Mouse (Mus musculus) ES-E14 (cell line): ENCODE data around the gene Pla2g5. TPM values are rescaled to one million over a fixed set of nuclear protein-coding genes. Genes with fewer than 3 reads are reported as not detected.

Experiments
- DNase-seq: peaks from one replicate; pipeline ENCODE4 v3.0.0-alpha.2; 2013; ENCODE audit warnings: low read depth, low spot score
- H3K27ac ChIP-seq: 2 replicates; pipeline ENCODE4 v1.5.1; 2012; ENCODE audit warnings: low read depth, mild to moderate bottlenecking, low read length, moderate library complexity, mixed read lengths; ENCODE audit not compliant: poor library complexity, insufficient read depth, severe bottlenecking
- H3K36me3 ChIP-seq: 2 replicates; pipeline ENCODE4 v1.6.1; 2012; ENCODE audit warnings: mild to moderate bottlenecking, low read length, moderate library complexity, mixed read lengths; ENCODE audit not compliant: control insufficient read depth, poor library complexity, insufficient read depth, severe bottlenecking
- H3K4me1 ChIP-seq, 2 experiments: fragments of 150-350 bp in 1 of 2; sonication (generic) in 1 of 2; 2 replicates each; pipeline ENCODE4 v1.6.1; 2012; ENCODE audit warnings: low read length in 2 of 2, mild to moderate bottlenecking in 1 of 2, mixed read lengths in 1 of 2; ENCODE audit not compliant: control insufficient read depth in 2 of 2, insufficient read depth in 2 of 2, poor library complexity in 1 of 2
- H3K4me3 ChIP-seq, 2 experiments: fragments of 150-350 bp in 1 of 2; sonication (generic) in 1 of 2; 2 replicates each; pipeline ENCODE4 v1.5.1; 2012; ENCODE audit warnings: low read length in 2 of 2, low read depth in 1 of 2, mild to moderate bottlenecking in 1 of 2, mixed read lengths in 1 of 2; ENCODE audit not compliant: insufficient read depth in 1 of 2, poor library complexity in 1 of 2, severe bottlenecking in 1 of 2
- H3K9ac ChIP-seq: 2 replicates; pipeline ENCODE4 v1.6.1; 2012; ENCODE audit warnings: low read depth, mild to moderate bottlenecking, low read length, mixed read lengths; ENCODE audit not compliant: poor library complexity, insufficient read depth, severe bottlenecking
- H3K9me3 ChIP-seq: fragments of 150-350 bp; sonication (generic); 2 replicates; pipeline ENCODE4 v1.6.1; 2012; ENCODE audit warnings: low read depth, mild to moderate bottlenecking, low read length; ENCODE audit not compliant: control insufficient read depth, insufficient read depth
- CHD2 ChIP-seq: IDR thresholded peaks from 2 replicates; pipeline ENCODE4 v1.6.1; 2014; ENCODE audit warnings: mild to moderate bottlenecking, low read depth, low read length, inconsistent platforms
- HCFC1 ChIP-seq: IDR thresholded peaks from 2 replicates; pipeline ENCODE4 v1.6.1; 2012; ENCODE audit warnings: low read length, inconsistent platforms, borderline replicate concordance; ENCODE audit not compliant: insufficient read depth
- MAFK ChIP-seq: IDR thresholded peaks from 2 replicates; pipeline ENCODE4 v1.6.1; 2014; ENCODE audit warnings: mild to moderate bottlenecking, low read depth, low read length, inconsistent platforms; ENCODE audit not compliant: insufficient read depth
- ZC3H11A ChIP-seq: IDR thresholded peaks from 2 replicates; pipeline ENCODE4 v1.6.1; 2012; ENCODE audit warnings: low read depth, mild to moderate bottlenecking, inconsistent platforms, low read length, borderline replicate concordance
- ZNF384 ChIP-seq: IDR thresholded peaks from 2 replicates; pipeline ENCODE4 v1.6.1; 2012; ENCODE audit warnings: low read depth, low read length, inconsistent platforms
- in situ Hi-C, 2 experiments: fragments of 600-800 bp; cut with MboI; formaldehyde crosslinking; loops; one replicate each; pipeline ENCODE4 v1.15.1; 2025; ENCODE audit warnings: low sequenced_read_pairs in 2 of 2, inconsistent platforms in 1 of 2; ENCODE audit not compliant: unreplicated experiment in 2 of 2
- total RNA-seq: library from RNA; depleted of rRNA; stranded (reverse); fragments of 300-350 nt; gene quantifications from 2 replicates; pipeline ENCODE4 v1.2.3, GENCODE M21; 2012

The Pla2g5 gene
- total RNA-seq, 1 experiment = 3.7 TPM

DNA sequence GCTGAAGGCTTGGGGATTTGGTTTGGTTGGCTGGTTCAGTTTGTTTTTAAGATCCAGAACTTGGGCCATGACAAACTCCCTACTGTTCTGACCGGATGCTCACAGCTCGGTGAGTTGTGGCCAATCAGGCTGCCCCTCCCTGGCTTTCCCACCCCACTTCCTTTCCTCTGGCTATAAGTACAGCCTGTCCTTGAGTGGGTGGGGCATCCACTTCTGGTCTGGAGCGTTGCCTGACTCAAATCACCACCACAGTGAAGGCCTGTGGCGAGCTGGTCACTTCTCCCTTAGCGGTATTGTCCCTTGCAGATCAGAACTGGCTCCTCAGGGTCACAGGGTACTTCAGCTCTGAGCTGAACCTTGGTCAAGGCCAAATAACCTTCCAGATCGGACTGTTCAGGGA, 45.5 kb downstream of the Pla2g5 start:
- H3K36me3 ChIP-seq = no peaks in the 10 kb centered on the region
- no peak overlapping the region for H3K4me3 ChIP-seq
- DNase-seq = no peak
- H3K27ac ChIP-seq = no peak overlapping the region
- TF ChIP-seq HCFC1 (no peak), MAFK (no peak), ZC3H11A (no peak), ZNF384 (no peak), CHD2 (no peak)
- H3K9ac ChIP-seq = no peak overlapping the region
- H3K4me1 ChIP-seq = peaks cover 0 to 6% of the 10 kb centered on the region in 2 experiments; a peak in 2 of 4 replicates
- in situ Hi-C loops = no loop called here
- no peaks in the 10 kb centered on the region for H3K9me3 ChIP-seq

DNA sequence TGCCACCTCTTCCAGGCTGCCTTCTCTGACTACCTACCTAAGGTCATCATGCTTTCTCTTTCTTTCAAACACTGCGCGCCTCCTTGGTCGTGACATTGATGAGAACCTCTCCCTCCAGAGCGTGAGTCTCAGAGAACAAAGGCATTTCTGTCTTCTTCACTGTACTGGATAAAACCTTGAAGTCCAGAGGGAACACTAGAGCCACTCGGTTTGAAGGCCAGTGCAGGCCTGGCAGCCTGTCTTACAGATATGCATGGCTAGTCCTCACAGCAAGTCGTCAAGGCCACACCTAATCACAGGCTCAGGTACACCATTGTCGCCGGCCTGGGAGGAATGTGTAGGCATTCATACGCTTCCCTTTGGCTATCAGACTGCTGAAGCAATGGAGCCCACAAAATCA, 47.1 kb downstream of the Pla2g5 start:
- DNase-seq = no peak
- in situ Hi-C loops = no loop called here
- Histone ChIP-seq H3K4me1 (peaks cover 0 to 6% of the 10 kb centered on the region in 2 experiments; a peak in 2 of 4 replicates), H3K4me3 (no peak overlapping the region), H3K27ac (no peak overlapping the region), H3K9me3 (no peaks in the 10 kb centered on the region), H3K36me3 (no peaks in the 10 kb centered on the region), H3K9ac (no peak overlapping the region)
- TF ChIP-seq CHD2 (no peak), ZC3H11A (no peak), MAFK (no peak), HCFC1 (no peak), ZNF384 (no peak)

DNA sequence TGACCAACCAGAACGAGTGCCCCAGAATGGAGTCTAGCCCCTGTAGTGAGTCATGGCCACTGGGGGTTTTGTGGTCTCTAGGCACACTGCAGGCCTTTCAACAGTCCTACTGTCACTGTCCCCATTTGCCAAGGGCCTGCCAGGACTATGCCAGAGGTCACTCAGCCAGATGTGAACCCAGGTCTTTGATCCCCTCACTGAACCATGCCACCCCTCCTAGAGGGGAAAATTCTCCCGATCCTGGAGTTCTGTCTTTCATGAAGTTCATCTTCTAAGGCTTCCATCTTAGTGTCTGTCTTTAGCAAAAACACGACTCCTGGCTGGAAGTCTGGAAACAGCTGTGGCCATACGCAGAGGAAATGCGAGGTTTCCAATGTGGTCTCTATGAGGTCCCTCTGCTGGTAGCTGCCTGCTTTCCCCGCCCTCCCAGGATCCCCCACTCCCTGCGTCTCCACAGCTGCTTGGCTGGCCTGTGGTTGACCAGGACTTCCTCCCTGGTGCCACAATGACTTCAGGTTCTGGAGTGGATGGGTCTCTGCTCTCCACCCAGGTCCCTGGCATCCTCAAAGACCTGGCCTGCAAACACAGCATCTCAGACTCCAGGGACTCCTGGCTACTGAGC, 56.3 kb downstream of the Pla2g5 start:
- Histone ChIP-seq H3K4me1 (peaks cover 0 to 6% of the 10 kb centered on the region in 2 experiments; a peak in 1 of 4 replicates), H3K9me3 (no peaks in the 10 kb centered on the region), H3K4me3 (no peak overlapping the region), H3K36me3 (no peaks in the 10 kb centered on the region), H3K27ac (no peak overlapping the region), H3K9ac (no peak overlapping the region)
- in situ Hi-C loops = no loop called here
- DNase-seq = no peak
- TF ChIP-seq ZNF384 (no peak), CHD2 (no peak), MAFK (no peak), ZC3H11A (no peak), HCFC1 (no peak)

DNA sequence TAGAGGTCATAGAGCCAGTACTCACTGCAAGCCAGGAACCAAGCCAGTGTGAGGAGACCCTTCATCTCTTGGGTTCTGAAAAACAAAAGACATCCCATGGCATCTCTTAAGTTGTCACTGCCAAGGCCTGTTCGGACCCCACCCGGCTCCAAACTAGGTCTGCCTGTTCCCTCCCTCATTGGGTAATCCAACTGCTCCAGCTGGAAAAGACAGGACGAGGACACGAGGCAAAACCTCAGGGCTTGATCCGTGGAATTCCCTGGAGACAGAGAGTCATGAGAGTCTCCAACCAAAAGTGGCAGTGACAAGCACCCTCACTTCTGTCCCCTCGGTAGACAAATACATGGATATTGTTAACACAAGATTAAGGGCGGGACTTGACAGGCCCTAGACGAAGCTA, 57.1 kb downstream of the Pla2g5 start:
- H3K9me3 ChIP-seq = no peaks in the 10 kb centered on the region
- no peak for DNase-seq
- no peaks in the 10 kb centered on the region for H3K36me3 ChIP-seq
- H3K4me1 ChIP-seq = peaks cover 0 to 6% of the 10 kb centered on the region in 2 experiments; a peak in 1 of 4 replicates
- TF ChIP-seq HCFC1 = no peak
- TF ChIP-seq CHD2 = no peak
- H3K9ac ChIP-seq = no peak overlapping the region
- H3K4me3 ChIP-seq = no peak overlapping the region
- no peak overlapping the region for H3K27ac ChIP-seq
- in situ Hi-C loops = no loop called here

DNA sequence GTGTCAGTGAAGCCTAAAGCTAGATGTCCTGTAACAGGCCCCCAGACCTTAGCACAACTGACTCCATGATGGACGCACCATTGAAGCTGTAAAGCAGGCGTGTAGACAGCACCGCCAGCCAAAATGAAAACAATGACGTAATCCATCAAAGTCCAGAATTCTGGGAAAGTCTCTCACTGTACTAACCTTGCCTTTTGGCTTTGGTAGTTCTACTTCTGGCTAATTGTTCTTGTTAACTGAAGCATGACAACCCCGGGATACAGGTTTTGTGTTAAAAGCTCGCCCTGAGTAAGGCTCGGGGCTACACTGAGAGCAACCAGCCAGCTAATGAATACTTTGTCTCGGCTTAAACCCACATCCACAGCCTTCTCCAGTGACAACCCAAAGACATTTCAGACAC, 58.0 kb downstream of the Pla2g5 start:
- no peak overlapping the region for H3K4me3 ChIP-seq
- in situ Hi-C loops = no loop called here
- no peak overlapping the region for H3K27ac ChIP-seq
- H3K9ac ChIP-seq = no peak overlapping the region
- peaks cover 0 to 6% of the 10 kb centered on the region in 2 experiments; a peak in 1 of 4 replicates for H3K4me1 ChIP-seq
- TF ChIP-seq MAFK (no peak), ZNF384 (no peak), CHD2 (no peak), ZC3H11A (no peak), HCFC1 (no peak)
- H3K9me3 ChIP-seq = no peaks in the 10 kb centered on the region
- no peaks in the 10 kb centered on the region for H3K36me3 ChIP-seq
- DNase-seq = no peak
